Mouse (Mus musculus): ENCODE results near the gene Snrpb. TPM values are rescaled to one million over a fixed set of nuclear protein-coding genes. Genes with fewer than 3 reads are reported as not detected.

The Snrpb gene
- total and polyA plus RNA-seq, 3 experiments: 590 to 1,572 (median 810) TPM

GRCm38 (mm10) chr2:130171674-130172073, 7.5 kb downstream of the Snrpb start:
- peaks cover 19 to 41% of the 10 kb centered on the region in 2 experiments for H3K36me3 ChIP-seq (ENCODE audit: control insufficient read depth in 1 of 2, insufficient read depth in 2 of 2, low read length in 2 of 2)
- H3K4me3 ChIP-seq (ENCODE audit: control insufficient read depth in 1 of 2, insufficient read depth in 1 of 2, low read depth in 2 of 2, low read length in 2 of 2): no peak overlapping the region
- peaks cover 11% of the 10 kb centered on the region for H3K79me2 ChIP-seq (ENCODE audit: control insufficient read depth, insufficient read depth, low read length, poor library complexity)
- no peaks in the 10 kb centered on the region for H3K27me3 ChIP-seq (ENCODE audit: control insufficient read depth in 1 of 2, insufficient read depth in 2 of 2, low read length in 2 of 2)
- H3K4me1 ChIP-seq (ENCODE audit: control insufficient read depth in 1 of 2, insufficient read depth in 2 of 2, low read length in 2 of 2): peaks cover 0 to 5% of the 10 kb centered on the region in 2 experiments; a peak in 2 of 4 replicates
- no peak for DNase-seq (ENCODE audit: low read depth, low spot score)
- H3K9me3 ChIP-seq (replicated peaks; ENCODE audit: insufficient read depth, low read length): no peaks in the 10 kb centered on the region
- no peak overlapping the region for H3K9ac ChIP-seq (ENCODE audit: control insufficient read depth, low read depth, low read length, poor library complexity, severe bottlenecking)
- H3K27ac ChIP-seq (ENCODE audit: control insufficient read depth, low read depth, low read length): no peak overlapping the region
- no peak for TF ChIP-seq KAT2A (conservative IDR thresholded peaks at IDR 0.05; ENCODE audit: low read depth, low read length)
- no peak for TF ChIP-seq HCFC1 (IDR thresholded peaks at IDR 0.05; ENCODE audit: low read depth, low read length)
- no peak for TF ChIP-seq CHD1 (IDR thresholded peaks at IDR 0.05; ENCODE audit: low read depth, low read length)
- no peak for TF ChIP-seq TCF12 (IDR thresholded peaks at IDR 0.05; ENCODE audit: low read depth, low read length)
- TF ChIP-seq RAD21 (IDR thresholded peaks at IDR 0.05; ENCODE audit: low read depth, low read length): no peak

DNA sequence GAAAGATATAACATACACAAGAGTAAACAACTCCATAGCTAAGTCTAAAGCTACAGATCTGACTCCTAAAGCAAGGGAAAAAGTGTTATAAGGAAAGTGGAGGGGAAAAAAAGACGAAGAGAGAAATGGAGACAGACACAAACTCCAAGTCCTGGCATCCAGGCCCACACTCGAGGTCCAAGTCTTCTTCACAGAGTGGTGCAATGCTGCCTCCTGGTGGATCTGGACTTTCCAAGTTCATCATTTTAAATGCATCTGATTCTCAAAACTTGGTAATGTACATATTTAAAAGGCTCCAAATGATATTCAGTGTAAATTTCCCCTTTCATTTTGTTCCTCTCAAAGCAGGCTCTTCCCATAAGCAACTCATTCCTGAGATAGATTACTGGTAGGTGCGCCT, 11.3 kb downstream of the Snrpb start:
- H3K4me1 ChIP-seq (ENCODE audit: control insufficient read depth in 1 of 2, insufficient read depth in 2 of 2, low read length in 2 of 2): no peaks in the 10 kb centered on the region
- H3K79me2 ChIP-seq (ENCODE audit: control insufficient read depth, insufficient read depth, low read length, poor library complexity): no peaks in the 10 kb centered on the region
- H3K9ac ChIP-seq (ENCODE audit: control insufficient read depth, low read depth, low read length, poor library complexity, severe bottlenecking): no peak overlapping the region
- no peak overlapping the region for H3K27ac ChIP-seq (ENCODE audit: control insufficient read depth, low read depth, low read length)
- TF ChIP-seq TCF12 (IDR thresholded peaks at IDR 0.05; ENCODE audit: low read depth, low read length): no peak
- peak; percentile 54 for TF ChIP-seq SMC3 (IDR thresholded peaks at IDR 0.05; ENCODE audit: low read depth, low read length)
- no peak for TF ChIP-seq BHLHE40 (IDR thresholded peaks at IDR 0.05; ENCODE audit: borderline replicate concordance, low read depth, low read length)
- TF ChIP-seq KAT2A (conservative IDR thresholded peaks at IDR 0.05; ENCODE audit: low read depth, low read length): no peak
- TF ChIP-seq CTCF (IDR thresholded peaks at IDR 0.05 in 2 of 3, conservative IDR thresholded peaks at IDR 0.05 in 1 of 3; ENCODE audit: control insufficient read depth in 1 of 3, insufficient read depth in 1 of 3, low read depth in 2 of 3, low read length in 3 of 3, poor library complexity in 1 of 3, severe bottlenecking in 1 of 3): peak; percentile 50 to 71 (median 55)
- TF ChIP-seq RAD21 (IDR thresholded peaks at IDR 0.05; ENCODE audit: low read depth, low read length): peak; percentile 59
- 0 out of 2 replicates have a peak, but pooled peaks have one; percentile 28 for TF ChIP-seq POLR2AphosphoS2 (IDR thresholded peaks at IDR 0.05; ENCODE audit: low read length)
- H3K9me3 ChIP-seq (replicated peaks; ENCODE audit: insufficient read depth, low read length): no peaks in the 10 kb centered on the region
- no peaks in the 10 kb centered on the region for H3K27me3 ChIP-seq (ENCODE audit: control insufficient read depth in 1 of 2, insufficient read depth in 2 of 2, low read length in 2 of 2)
- peaks cover 0 to 17% of the 10 kb centered on the region in 2 experiments; a peak in 2 of 4 replicates for H3K36me3 ChIP-seq (ENCODE audit: control insufficient read depth in 1 of 2, insufficient read depth in 2 of 2, low read length in 2 of 2)
- peak; percentile 73 for DNase-seq (ENCODE audit: low read depth, low spot score)
- no peak overlapping the region for H3K4me3 ChIP-seq (ENCODE audit: control insufficient read depth in 1 of 2, insufficient read depth in 1 of 2, low read depth in 2 of 2, low read length in 2 of 2)

GRCm38 (mm10) chr2:130166311-130167214, 12.6 kb downstream of the Snrpb start:
- Histone ChIP-seq H3K27ac (ENCODE audit: control insufficient read depth, low read depth, low read length) (no peak overlapping the region), H3K9ac (ENCODE audit: control insufficient read depth, low read depth, low read length, poor library complexity, severe bottlenecking) (no peak overlapping the region), H3K79me2 (ENCODE audit: control insufficient read depth, insufficient read depth, low read length, poor library complexity) (no peaks in the 10 kb centered on the region), H3K4me3 (ENCODE audit: control insufficient read depth in 1 of 2, insufficient read depth in 1 of 2, low read depth in 2 of 2, low read length in 2 of 2) (no peak overlapping the region), H3K4me1 (ENCODE audit: control insufficient read depth in 1 of 2, insufficient read depth in 2 of 2, low read length in 2 of 2) (no peaks in the 10 kb centered on the region), H3K36me3 (ENCODE audit: control insufficient read depth in 1 of 2, insufficient read depth in 2 of 2, low read length in 2 of 2) (peaks cover 0 to 9% of the 10 kb centered on the region in 2 experiments; a peak in 2 of 4 replicates), H3K9me3 (replicated peaks; ENCODE audit: insufficient read depth, low read length) (no peaks in the 10 kb centered on the region), H3K27me3 (ENCODE audit: control insufficient read depth in 1 of 2, insufficient read depth in 2 of 2, low read length in 2 of 2) (no peaks in the 10 kb centered on the region)
- TF ChIP-seq SMC3 (IDR thresholded peaks at IDR 0.05; ENCODE audit: low read depth, low read length): peak; percentile 56
- no peak for TF ChIP-seq USF1 (IDR thresholded peaks at IDR 0.05; ENCODE audit: low read depth, low read length)
- TF ChIP-seq RAD21 (IDR thresholded peaks at IDR 0.05; ENCODE audit: low read depth, low read length): peak; percentile 56
- TF ChIP-seq MYB (IDR thresholded peaks at IDR 0.05; ENCODE audit: low read depth, low read length): no peak
- TF ChIP-seq TAL1 (IDR thresholded peaks at IDR 0.05; ENCODE audit: low read length): no peak
- no peak for TF ChIP-seq RCOR1 (IDR thresholded peaks at IDR 0.05; ENCODE audit: low read depth, low read length)
- TF ChIP-seq TCF12 (IDR thresholded peaks at IDR 0.05; ENCODE audit: low read depth, low read length): no peak
- 0 out of 2 replicates have a peak, but pooled peaks have one; percentile 45 for TF ChIP-seq ZKSCAN1 (IDR thresholded peaks at IDR 0.05; ENCODE audit: low read depth, low read length)
- peak; percentile 20 to 65 (median 31); a peak in 4 of 6 replicates for TF ChIP-seq CTCF (IDR thresholded peaks at IDR 0.05 in 2 of 3, conservative IDR thresholded peaks at IDR 0.05 in 1 of 3; ENCODE audit: control insufficient read depth in 1 of 3, insufficient read depth in 1 of 3, low read depth in 2 of 3, low read length in 3 of 3, poor library complexity in 1 of 3, severe bottlenecking in 1 of 3)
- TF ChIP-seq ZC3H11A (IDR thresholded peaks at IDR 0.05; ENCODE audit: low read depth, low read length): no peak
- TF ChIP-seq MAX (IDR thresholded peaks at IDR 0.05; ENCODE audit: low read length): no peak
- TF ChIP-seq ZNF384 (IDR thresholded peaks at IDR 0.05; ENCODE audit: low read depth, low read length): no peak
- no peak for TF ChIP-seq E2F4 (IDR thresholded peaks at IDR 0.05; ENCODE audit: borderline replicate concordance, low read depth, low read length)
- peak; percentile 65 for DNase-seq (ENCODE audit: low read depth, low spot score)
